Mouse (Mus musculus): Measurements from ENCODE around the gene Mtx3.

GRCm38 (mm10) chr13:92848002-92848401, 3.4 kb downstream of the Mtx3 start:
- TF ChIP-seq CTCF (IDR thresholded peaks at IDR 0.05; ENCODE audit: low read depth) (no peak), EP300 (IDR thresholded peaks at IDR 0.05; ENCODE audit: low read depth) (no peak)
